Mouse (Mus musculus): Measurements from ENCODE around the gene Btbd9.
"Not testable (repeated sequence)": the region's sequence is repeated elsewhere in the genome, so short reads cannot be mapped to it uniquely, and the experiment has no call there.

Gene Btbd9

GRCm38 (mm10) chr17:30575941-30576773 lies at the start of gene Btbd9:
TSS of gene Btbd9 (minus strand) at chr17:30576488.
- peak; percentile 96 for DNase-seq

GRCm38 (mm10) chr17:30624132-30624531 lies 47.8 kb upstream of the Btbd9 start, which contains the start of gene Dnah8:
TSS of gene Dnah8 (plus strand) at chr17:30624354.
- not testable (repeated sequence) for DNase-seq

DNA sequence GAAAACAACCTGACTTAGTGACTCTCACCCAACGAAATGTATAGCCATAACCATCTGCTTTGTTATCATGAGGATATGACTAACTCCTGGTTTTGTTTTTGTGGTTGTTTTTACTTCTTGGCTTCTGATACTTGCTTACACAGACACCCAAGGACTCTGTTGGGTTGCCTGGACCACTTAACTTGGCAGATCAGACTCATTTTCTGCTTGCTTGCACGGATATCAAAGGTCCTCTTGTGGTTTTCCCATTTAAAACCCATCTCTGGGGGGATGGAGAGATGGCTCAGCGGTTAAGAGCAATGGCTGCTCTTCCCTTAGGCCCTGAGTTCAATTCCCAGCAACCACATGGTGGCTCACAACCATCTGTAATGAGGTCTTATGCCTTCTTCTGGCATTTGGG lies 46.9 kb upstream of the Btbd9 start:
- no peak for DNase-seq

- DNase-seq = no peak
Measured at GRCm38 (mm10) chr17:30621450-30621849, 45.2 kb upstream of the Btbd9 start.

DNA sequence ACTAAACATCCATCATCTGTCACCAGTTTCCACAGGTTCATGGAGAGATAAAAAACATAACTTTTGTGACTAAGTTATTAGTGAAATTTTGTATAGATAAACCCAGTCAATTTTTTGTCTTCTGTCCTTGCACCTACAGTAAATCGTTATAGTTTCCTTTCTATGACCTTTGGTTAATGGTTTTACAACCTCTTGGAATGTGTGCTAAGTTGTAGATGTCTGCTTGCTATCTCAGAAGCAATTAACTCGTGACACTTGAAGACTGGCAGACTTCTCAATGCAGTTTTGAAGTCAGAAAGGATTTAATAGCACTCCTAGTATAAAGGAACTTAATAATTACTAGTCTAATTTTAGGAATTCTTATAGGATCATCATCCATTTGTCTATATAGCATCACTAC lies 44.3 kb upstream of the Btbd9 start:
- DNase-seq = no peak

- DNase-seq = no peak
Measured at GRCm38 (mm10) chr17:30619153-30619552, 42.9 kb upstream of the Btbd9 start.

- DNase-seq = no peak
Measured at GRCm38 (mm10) chr17:30618136-30618891, 42.0 kb upstream of the Btbd9 start.

GRCm38 (mm10) chr17:30616203-30616602 lies 39.9 kb upstream of the Btbd9 start:
- no peak for DNase-seq

DNA sequence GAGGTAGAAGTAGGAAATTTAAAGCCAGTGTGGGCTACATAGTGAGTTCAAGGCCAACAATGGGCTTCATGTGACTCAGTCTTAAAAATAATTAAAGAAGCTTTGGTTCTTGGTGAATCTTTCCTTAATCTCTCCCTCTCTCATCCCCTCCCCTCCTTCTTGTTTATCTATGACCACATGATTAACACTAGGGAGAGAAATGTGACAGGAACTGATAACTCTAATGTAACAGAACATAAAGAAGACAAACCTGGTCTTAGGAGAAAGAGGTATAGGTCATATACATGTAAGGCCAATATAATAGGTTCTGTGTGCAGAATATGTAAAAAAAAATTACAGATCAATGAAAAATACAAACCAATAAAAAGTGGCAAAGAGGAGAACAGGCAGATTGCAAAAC lies 37.1 kb upstream of the Btbd9 start:
- no peak for DNase-seq

- peak; percentile 99 for DNase-seq
Measured at GRCm38 (mm10) chr17:30612075-30612859, 36.0 kb upstream of the Btbd9 start.

GRCm38 (mm10) chr17:30611221-30612074 lies 35.2 kb upstream of the Btbd9 start:
- DNase-seq = no peak

GRCm38 (mm10) chr17:30610739-30611138 lies 34.5 kb upstream of the Btbd9 start:
- DNase-seq = no peak

DNA sequence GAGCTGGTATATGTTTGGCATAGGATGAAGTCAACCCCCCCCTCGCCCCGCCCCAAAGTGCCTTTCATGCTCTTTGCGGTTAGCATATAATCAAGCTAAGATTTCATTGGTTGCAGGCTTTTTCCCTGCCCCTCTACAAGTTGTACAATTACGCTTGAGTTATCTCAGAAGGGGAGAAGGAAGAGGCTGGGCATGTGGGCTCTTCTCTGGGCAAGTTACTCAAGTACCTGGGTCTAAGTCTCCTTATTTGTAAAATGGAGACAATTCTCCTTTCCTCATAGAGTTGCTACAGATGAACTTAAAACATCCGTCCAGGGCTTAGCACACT lies 33.7 kb upstream of the Btbd9 start:
- no peak for DNase-seq

DNA sequence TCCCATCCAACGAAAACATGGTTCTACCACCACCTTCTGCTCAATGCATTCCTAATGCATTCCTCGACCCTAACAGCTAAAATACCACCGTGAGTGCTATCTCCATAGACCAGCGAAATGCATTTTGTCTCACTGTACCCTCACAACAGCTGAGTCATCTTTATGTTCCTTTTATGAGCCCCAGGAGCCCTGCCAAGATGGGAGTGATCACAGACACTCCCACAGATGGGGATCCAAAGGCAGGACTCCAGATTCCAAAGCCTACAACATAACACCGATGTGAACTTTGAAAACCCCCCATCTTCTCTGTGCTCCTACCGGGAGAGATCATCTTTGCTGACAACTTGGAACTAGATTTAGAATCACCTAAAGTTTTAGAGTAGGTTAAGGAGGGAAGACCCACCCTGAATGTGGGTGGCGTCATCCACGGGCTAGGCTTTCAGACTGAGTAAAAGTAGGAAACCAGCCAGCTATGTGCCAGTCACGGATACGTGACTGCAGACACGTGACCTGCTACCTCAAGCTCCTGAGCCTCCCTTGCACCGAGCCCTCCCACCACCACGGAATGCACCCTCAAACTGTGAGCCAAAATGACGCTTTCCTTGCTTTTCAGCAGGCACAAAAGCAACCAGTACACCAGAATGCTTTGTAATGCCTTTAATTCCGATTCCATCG lies 33.2 kb upstream of the Btbd9 start:
- no peak for DNase-seq

GRCm38 (mm10) chr17:30607909-30608495 lies 31.7 kb upstream of the Btbd9 start:
- no peak for DNase-seq

GRCm38 (mm10) chr17:30607330-30607729 lies 31.0 kb upstream of the Btbd9 start:
- DNase-seq = no peak

DNA sequence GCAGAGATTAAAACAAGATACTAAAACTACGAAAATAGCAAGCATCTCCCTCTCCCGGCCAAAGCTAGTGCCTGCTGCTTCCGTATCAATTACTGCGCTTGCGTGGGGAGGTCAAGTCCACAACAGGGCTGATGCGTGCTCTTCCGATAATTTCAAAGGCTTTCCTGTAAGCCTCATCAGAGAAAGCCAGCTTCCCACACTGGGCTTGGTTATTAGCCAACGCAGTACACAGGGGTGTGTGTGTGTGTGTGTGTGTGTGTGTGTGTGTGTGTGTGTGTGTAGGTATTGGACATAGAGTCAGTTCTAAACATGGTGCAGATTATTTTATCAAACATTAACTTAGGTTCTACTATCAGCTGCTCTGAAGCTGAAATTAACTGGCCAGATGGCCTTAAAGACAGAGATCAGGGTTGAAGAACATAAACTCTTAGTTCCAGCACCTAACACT lies 30.4 kb upstream of the Btbd9 start:
- no peak for DNase-seq

GRCm38 (mm10) chr17:30606206-30606605 lies 29.9 kb upstream of the Btbd9 start:
- no peak for DNase-seq

- DNase-seq = no peak
Measured at GRCm38 (mm10) chr17:30605001-30605400, 28.7 kb upstream of the Btbd9 start.

- DNase-seq = no peak
Measured at GRCm38 (mm10) chr17:30604296-30604695, 28.0 kb upstream of the Btbd9 start.

DNA sequence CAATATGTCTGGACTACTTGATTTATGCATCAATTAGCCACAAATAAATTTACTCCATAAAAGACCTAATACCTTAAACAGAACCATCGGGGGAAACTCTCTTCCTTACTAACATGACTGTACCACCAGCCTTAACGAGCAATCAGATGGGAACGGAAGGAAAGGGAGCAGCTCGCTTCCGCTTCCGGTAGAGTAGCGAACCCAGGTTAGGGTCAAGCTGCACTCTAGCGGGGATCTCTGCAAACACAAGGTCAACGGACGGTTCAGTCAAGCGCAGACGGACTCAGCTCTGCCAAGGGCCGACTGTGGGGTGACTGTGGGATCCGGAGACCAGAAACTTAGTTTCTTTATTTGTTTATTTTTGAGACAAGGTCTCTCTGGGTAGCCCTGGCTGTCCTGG lies 25.9 kb upstream of the Btbd9 start:
- no peak for DNase-seq

Measured in thymus, postnatal 4 days (tissue).